Mouse (Mus musculus): ENCODE measurements around the gene Pld1.

DNA sequence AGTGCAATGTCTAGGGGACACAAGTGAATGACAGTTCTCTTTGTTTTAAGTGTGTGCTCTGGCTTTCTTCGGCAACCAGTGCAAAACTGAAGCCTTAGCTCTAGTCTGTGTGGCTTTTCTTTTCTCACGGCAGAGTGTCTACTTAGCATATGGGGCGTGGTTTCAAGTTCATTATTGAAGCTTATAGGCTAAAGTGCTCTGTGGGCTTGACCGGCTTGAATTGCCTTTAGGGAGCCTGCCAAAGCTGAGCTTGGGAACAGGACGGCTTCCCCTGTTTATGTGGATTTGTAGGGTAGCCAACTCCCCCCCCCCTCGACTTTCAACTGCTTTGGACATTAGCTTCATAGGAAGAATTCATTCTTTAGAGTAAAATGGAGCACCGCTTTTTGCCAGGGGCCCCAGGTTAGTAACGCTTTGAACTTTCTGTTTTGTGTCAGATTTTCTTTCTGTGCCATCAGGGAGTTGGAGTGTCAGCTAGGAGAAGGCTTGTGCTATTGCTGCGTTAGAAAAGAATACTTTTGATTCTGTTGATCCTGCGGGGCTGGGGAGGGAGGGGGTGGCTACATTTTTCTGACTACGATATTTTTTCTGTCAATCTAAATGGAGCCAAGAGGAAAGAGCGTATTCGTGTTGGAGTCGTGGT is 45.6 kb downstream of the Pld1 start:
- TF ChIP-seq CTCF (IDR thresholded peaks at IDR 0.05; ENCODE audit: low read depth) (peak; percentile 12; the same call in 1 of the 2 replicates), EP300 (optimal IDR thresholded peaks at IDR 0.05) (no peak)
